Mouse (Mus musculus) T-cell, adult 66 days (primary cell): Measurements from ENCODE around the gene Fam171a1. TPM values are rescaled to one million over a fixed set of nuclear protein-coding genes. Genes with fewer than 3 reads are reported as not detected.

Experiments used
- total RNA-seq, 2 experiments: library from RNA; stranded (reverse); gene quantifications; 3 replicates in 1 of 2; 4 replicates in 1 of 2; pipeline ENCODE4 v1.2.4; 2023

Gene Fam171a1
- total RNA-seq, result under 1 TPM in 1 of 2 experiments, not detected in 1; 0.15 TPM

DNA sequence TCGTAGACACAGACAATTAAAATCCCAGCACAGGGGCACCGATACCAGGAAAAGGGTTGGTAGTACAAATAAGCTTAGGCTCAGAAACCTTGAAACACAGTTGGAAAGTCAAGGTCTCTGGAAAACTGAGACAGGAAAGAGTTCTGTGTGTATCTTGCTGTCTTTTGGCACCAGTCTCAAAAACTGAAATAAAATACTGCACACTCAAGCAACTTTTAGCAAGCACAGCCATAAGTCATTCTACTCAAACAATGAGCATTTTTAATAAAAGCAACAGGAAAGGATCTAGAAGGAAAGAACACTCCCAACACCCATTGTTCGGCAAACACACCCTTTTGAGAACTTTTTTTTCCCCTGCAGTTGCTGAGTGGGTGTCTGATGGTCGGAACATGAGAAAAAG is at the start of gene Fam171a1:
Gene Fam171a1 (plus strand): TSS at position 359 of the 400 bp plus-strand sequence.

Other genes starting within 250 kb of the Fam171a1 start
- gene Nmt2, start 170.0 kb downstream of the Fam171a1 start, total RNA-seq, result 10 to 100 TPM; 33.8 to 39.1 TPM
- 1 to 10 TPM; 4.1 to 5.3 TPM for gene Rpp38, start 218.4 kb downstream of the Fam171a1 start, total RNA-seq
- not detected for gene Acbd7, start 221.9 kb downstream of the Fam171a1 start, total RNA-seq